Mouse (Mus musculus): ENCODE results near the gene Arid4a. TPM values are rescaled to one million over a fixed set of nuclear protein-coding genes. Genes with fewer than 3 reads are reported as not detected.

The Arid4a gene
- polyA plus RNA-seq, 1 experiment from 2014 or later: 22.4 TPM

- DNase-seq (ENCODE audit: low spot score) (peak; percentile 29), ATAC-seq (ENCODE audit: low FRiP score, low TSS enrichment) (no peak)
Observed at GRCm38 (mm10) chr12:71051079-71051478, 35.3 kb downstream of the Arid4a start.

GRCm38 (mm10) chr12:71052341-71052995 lies 36.7 kb downstream of the Arid4a start:
- no peak overlapping the region for H3K4me2 ChIP-seq (replicated peaks; ENCODE audit: low read depth)
- H3K4me3 ChIP-seq (ENCODE audit: low read depth, low read length): no peak overlapping the region
- no peak overlapping the region for H3K9ac ChIP-seq (ENCODE audit: low read length)
- H3K27me3 ChIP-seq (ENCODE audit: control insufficient read depth, insufficient read depth, low read length): no peaks in the 10 kb centered on the region
- ATAC-seq (ENCODE audit: low FRiP score, low TSS enrichment) (no peak), DNase-seq (ENCODE audit: low spot score) (no peak)
- H3K4me1 ChIP-seq (replicated peaks; ENCODE audit: control insufficient read depth, insufficient read depth): no peaks in the 10 kb centered on the region
- TF ChIP-seq EP300 (optimal IDR thresholded peaks at IDR 0.05): no peak
- TF ChIP-seq CTCF (IDR thresholded peaks at IDR 0.05; ENCODE audit: low read depth): no peak
- WGBS: 78% methylated on average over 7 of the region's 7 CpGs
- no peak overlapping the region for H3K27ac ChIP-seq (replicated peaks)
- H3K9me3 ChIP-seq (ENCODE audit: control insufficient read depth, low read length): no peaks in the 10 kb centered on the region
- H3K36me3 ChIP-seq (ENCODE audit: control insufficient read depth, insufficient read depth, low read length): no peaks in the 10 kb centered on the region; the same call in 1 of the 2 replicates

More at GRCm38 (mm10) chr12:71051079-71051478, 35.3 kb downstream of the Arid4a start:
- no peak overlapping the region for H3K9ac ChIP-seq (ENCODE audit: low read length)
- H3K4me2 ChIP-seq (replicated peaks; ENCODE audit: low read depth): no peak overlapping the region
- no peaks in the 10 kb centered on the region for H3K9me3 ChIP-seq (ENCODE audit: control insufficient read depth, low read length)
- H3K27ac ChIP-seq (replicated peaks): no peak overlapping the region
- H3K27me3 ChIP-seq (ENCODE audit: control insufficient read depth, insufficient read depth, low read length): no peaks in the 10 kb centered on the region
- WGBS: 70% methylated on average over 3 of the region's 3 CpGs
- no peak overlapping the region for H3K4me3 ChIP-seq (ENCODE audit: low read depth, low read length)
- TF ChIP-seq CTCF (IDR thresholded peaks at IDR 0.05; ENCODE audit: low read depth): peak; percentile 65
- TF ChIP-seq EP300 (optimal IDR thresholded peaks at IDR 0.05): no peak
- H3K4me1 ChIP-seq (replicated peaks; ENCODE audit: control insufficient read depth, insufficient read depth): no peaks in the 10 kb centered on the region
- H3K36me3 ChIP-seq (ENCODE audit: control insufficient read depth, insufficient read depth, low read length): peaks cover 3% of the 10 kb centered on the region

- DNase-seq (ENCODE audit: low spot score) (no peak), ATAC-seq (ENCODE audit: low FRiP score, low TSS enrichment) (no peak)
- no peaks in the 10 kb centered on the region; the same call in 1 of the 2 replicates for H3K36me3 ChIP-seq (ENCODE audit: control insufficient read depth, insufficient read depth, low read length)
- WGBS: 63% methylated on average over 1 of the region's 1 CpGs
- H3K4me2 ChIP-seq (replicated peaks; ENCODE audit: low read depth): no peak overlapping the region
- no peak overlapping the region for H3K4me3 ChIP-seq (ENCODE audit: low read depth, low read length)
- H3K9me3 ChIP-seq (ENCODE audit: control insufficient read depth, low read length): no peaks in the 10 kb centered on the region
- H3K4me1 ChIP-seq (replicated peaks; ENCODE audit: control insufficient read depth, insufficient read depth): no peaks in the 10 kb centered on the region
- no peak overlapping the region for H3K9ac ChIP-seq (ENCODE audit: low read length)
- H3K27ac ChIP-seq (replicated peaks): no peak overlapping the region
- H3K27me3 ChIP-seq (ENCODE audit: control insufficient read depth, insufficient read depth, low read length): no peaks in the 10 kb centered on the region
- no peak for TF ChIP-seq EP300 (optimal IDR thresholded peaks at IDR 0.05)
- no peak for TF ChIP-seq CTCF (IDR thresholded peaks at IDR 0.05; ENCODE audit: low read depth)
Observed at GRCm38 (mm10) chr12:71053031-71053430, 37.2 kb downstream of the Arid4a start.

GRCm38 (mm10) chr12:71053486-71053885 lies 37.7 kb downstream of the Arid4a start:
- Histone ChIP-seq H3K4me2 (replicated peaks; ENCODE audit: low read depth) (no peak overlapping the region), H3K4me1 (replicated peaks; ENCODE audit: control insufficient read depth, insufficient read depth) (no peaks in the 10 kb centered on the region), H3K4me3 (ENCODE audit: low read depth, low read length) (no peak overlapping the region), H3K9me3 (ENCODE audit: control insufficient read depth, low read length) (no peaks in the 10 kb centered on the region), H3K9ac (ENCODE audit: low read length) (no peak overlapping the region), H3K27me3 (ENCODE audit: control insufficient read depth, insufficient read depth, low read length) (no peaks in the 10 kb centered on the region), H3K27ac (replicated peaks) (no peak overlapping the region), H3K36me3 (ENCODE audit: control insufficient read depth, insufficient read depth, low read length) (no peaks in the 10 kb centered on the region; the same call in 1 of the 2 replicates)
- DNase-seq (ENCODE audit: low spot score): no peak
- TF ChIP-seq EP300 (optimal IDR thresholded peaks at IDR 0.05): no peak
- no peak for TF ChIP-seq CTCF (IDR thresholded peaks at IDR 0.05; ENCODE audit: low read depth)
- ATAC-seq (ENCODE audit: low FRiP score, low TSS enrichment): no peak
- WGBS: 65% methylated on average over 1 of the region's 1 CpGs

- DNase-seq (ENCODE audit: low spot score) (no peak), ATAC-seq (ENCODE audit: low FRiP score, low TSS enrichment) (no peak)
- H3K9me3 ChIP-seq (ENCODE audit: control insufficient read depth, low read length): no peaks in the 10 kb centered on the region
- H3K9ac ChIP-seq (ENCODE audit: low read length): no peak overlapping the region
- no peak for TF ChIP-seq EP300 (optimal IDR thresholded peaks at IDR 0.05)
- TF ChIP-seq CTCF (IDR thresholded peaks at IDR 0.05; ENCODE audit: low read depth): no peak
- WGBS: 75% methylated on average over 3 of the region's 3 CpGs
- H3K27ac ChIP-seq (replicated peaks): no peak overlapping the region
- H3K36me3 ChIP-seq (ENCODE audit: control insufficient read depth, insufficient read depth, low read length): peaks cover 3% of the 10 kb centered on the region; the same call in 1 of the 2 replicates
- no peaks in the 10 kb centered on the region for H3K27me3 ChIP-seq (ENCODE audit: control insufficient read depth, insufficient read depth, low read length)
- H3K4me3 ChIP-seq (ENCODE audit: low read depth, low read length): no peak overlapping the region
- no peak overlapping the region for H3K4me2 ChIP-seq (replicated peaks; ENCODE audit: low read depth)
- no peaks in the 10 kb centered on the region for H3K4me1 ChIP-seq (replicated peaks; ENCODE audit: control insufficient read depth, insufficient read depth)
Observed at GRCm38 (mm10) chr12:71055537-71055936, 39.7 kb downstream of the Arid4a start.

GRCm38 (mm10) chr12:71059741-71060140 lies 44.0 kb downstream of the Arid4a start:
- Histone ChIP-seq H3K27me3 (ENCODE audit: control insufficient read depth, insufficient read depth, low read length) (no peaks in the 10 kb centered on the region), H3K36me3 (ENCODE audit: control insufficient read depth, insufficient read depth, low read length) (peaks cover 3% of the 10 kb centered on the region; the same call in 1 of the 2 replicates), H3K4me1 (replicated peaks; ENCODE audit: control insufficient read depth, insufficient read depth) (no peaks in the 10 kb centered on the region), H3K9me3 (ENCODE audit: control insufficient read depth, low read length) (no peaks in the 10 kb centered on the region), H3K9ac (ENCODE audit: low read length) (no peak overlapping the region), H3K4me2 (replicated peaks; ENCODE audit: low read depth) (no peak overlapping the region), H3K4me3 (ENCODE audit: low read depth, low read length) (no peak overlapping the region), H3K27ac (replicated peaks) (no peak overlapping the region)
- ATAC-seq (ENCODE audit: low FRiP score, low TSS enrichment) (no peak), DNase-seq (ENCODE audit: low spot score) (no peak)
- 95% methylated on average over 7 of the region's 7 CpGs for WGBS
- TF ChIP-seq CTCF (IDR thresholded peaks at IDR 0.05; ENCODE audit: low read depth): no peak
- no peak for TF ChIP-seq EP300 (optimal IDR thresholded peaks at IDR 0.05)

All from stomach, postnatal 0 days (tissue).